Mouse (Mus musculus) lung, postnatal 14 days (tissue): Measurements from ENCODE around the gene Ifnlr1.
A peak's percentile ranks its signal among the peaks of the same experiment; 100 is the strongest.
"Not testable (repeated sequence)": the region's sequence is repeated elsewhere in the genome, so short reads cannot be mapped to it uniquely, and the experiment has no call there.

Experiments used
- DNase-seq: peaks from one replicate; pipeline ENCODE4 v3.0.0; 2021

Ifnlr1 gene

GRCm38 (mm10) chr4:135686568-135686953 is 474 bp downstream of the Ifnlr1 start:
- DNase-seq, result no peak

GRCm38 (mm10) chr4:135689797-135690196 is 3.7 kb downstream of the Ifnlr1 start:
- DNase-seq, result no peak

GRCm38 (mm10) chr4:135690241-135690640 is 4.2 kb downstream of the Ifnlr1 start:
- DNase-seq, result peak; percentile 59

GRCm38 (mm10) chr4:135692916-135693315 is 6.8 kb downstream of the Ifnlr1 start:
- no peak for DNase-seq

GRCm38 (mm10) chr4:135698498-135698897 is 12.4 kb downstream of the Ifnlr1 start:
- no peak for DNase-seq

- DNase-seq, result no peak
Observed at GRCm38 (mm10) chr4:135703497-135703896, 17.4 kb downstream of the Ifnlr1 start.

- no peak for DNase-seq
Observed at GRCm38 (mm10) chr4:135704016-135704415, 17.9 kb downstream of the Ifnlr1 start.

- DNase-seq, result no peak
Observed at GRCm38 (mm10) chr4:135706045-135706444, 20.0 kb downstream of the Ifnlr1 start.

GRCm38 (mm10) chr4:135709072-135709564 is 23.0 kb downstream of the Ifnlr1 start:
- peak; percentile 88 for DNase-seq

- DNase-seq, result no peak
Observed at GRCm38 (mm10) chr4:135709621-135710020, 23.5 kb downstream of the Ifnlr1 start.

- no peak for DNase-seq
Observed at GRCm38 (mm10) chr4:135710392-135710791, 24.3 kb downstream of the Ifnlr1 start.

- DNase-seq, result no peak
Observed at GRCm38 (mm10) chr4:135714776-135715175, 28.7 kb downstream of the Ifnlr1 start.

- DNase-seq, result not testable (repeated sequence)
Observed at GRCm38 (mm10) chr4:135716438-135716837, 30.4 kb downstream of the Ifnlr1 start.

- DNase-seq, result no peak
Observed at GRCm38 (mm10) chr4:135722540-135723290, 36.6 kb downstream of the Ifnlr1 start.

- no peak for DNase-seq
Observed at GRCm38 (mm10) chr4:135726416-135726815, 40.3 kb downstream of the Ifnlr1 start.

- DNase-seq, result peak; percentile 9
Observed at GRCm38 (mm10) chr4:135727817-135728216, 41.7 kb downstream of the Ifnlr1 start, which contains the start of gene Il22ra1. Il22ra1 (plus strand) TSS chr4:135728172.

- no peak for DNase-seq
Observed at GRCm38 (mm10) chr4:135730204-135730603, 44.1 kb downstream of the Ifnlr1 start.

- DNase-seq, result no peak
Observed at GRCm38 (mm10) chr4:135730951-135731350, 44.9 kb downstream of the Ifnlr1 start.

GRCm38 (mm10) chr4:135733901-135734300 is 47.8 kb downstream of the Ifnlr1 start:
- no peak for DNase-seq

- no peak for DNase-seq
Observed at GRCm38 (mm10) chr4:135736903-135737302, 50.8 kb downstream of the Ifnlr1 start.

- no peak for DNase-seq
Observed at GRCm38 (mm10) chr4:135738237-135738636, 52.1 kb downstream of the Ifnlr1 start.

GRCm38 (mm10) chr4:135739148-135739547 is 53.1 kb downstream of the Ifnlr1 start:
- DNase-seq, result no peak

- DNase-seq, result no peak
Observed at GRCm38 (mm10) chr4:135739672-135740071, 53.6 kb downstream of the Ifnlr1 start.

GRCm38 (mm10) chr4:135743520-135743919 is 57.4 kb downstream of the Ifnlr1 start:
- no peak for DNase-seq
